Mouse (Mus musculus): Measurements from ENCODE around the gene Rab11fip5.

Gene Rab11fip5

DNA sequence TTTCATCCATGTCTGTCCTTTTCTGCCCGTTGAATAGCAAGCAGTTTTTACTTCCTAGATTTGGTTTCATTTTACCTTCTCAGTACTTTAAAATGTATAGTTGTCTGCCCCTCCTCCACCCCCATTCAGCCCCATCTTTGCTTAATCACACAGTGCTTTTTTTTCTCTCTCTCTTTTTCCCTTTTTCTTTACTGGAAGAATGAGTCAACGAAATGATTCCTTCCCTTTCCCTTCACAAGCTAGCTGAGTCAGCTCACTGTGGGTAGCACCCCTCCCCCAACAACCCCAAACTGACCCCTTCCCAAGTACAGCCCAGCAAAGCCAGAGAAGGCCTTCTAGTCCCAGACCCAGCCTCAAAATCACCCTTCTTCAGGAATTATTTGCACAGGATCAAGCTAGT lies 49.3 kb downstream of the Rab11fip5 start:
- peak; percentile 43 for DNase-seq (ENCODE audit: extremely low read depth, insufficient read length, low spot score)

DNA sequence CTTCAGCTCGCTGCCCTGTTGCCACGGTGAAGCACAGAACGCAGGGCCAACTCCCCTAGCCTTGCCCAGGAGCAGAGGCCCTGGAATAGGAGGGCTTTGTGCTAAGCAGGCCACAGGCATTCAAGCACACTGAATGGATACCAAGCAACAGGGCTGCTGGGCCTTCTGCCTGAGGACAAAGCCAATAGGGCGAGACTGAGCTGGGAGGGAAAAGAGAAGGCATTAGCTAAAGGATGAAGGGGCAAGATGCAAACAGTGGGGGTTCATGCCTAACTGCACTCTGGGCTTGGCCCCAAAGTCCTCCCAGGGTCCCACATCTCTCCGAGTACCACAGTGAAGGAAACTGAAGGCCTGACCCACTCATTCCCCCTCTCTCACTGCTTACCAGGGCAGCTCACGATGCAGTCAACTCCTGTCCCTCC lies 54.0 kb downstream of the Rab11fip5 start:
- no peak for DNase-seq (ENCODE audit: extremely low read depth, insufficient read length, low spot score)

DNA sequence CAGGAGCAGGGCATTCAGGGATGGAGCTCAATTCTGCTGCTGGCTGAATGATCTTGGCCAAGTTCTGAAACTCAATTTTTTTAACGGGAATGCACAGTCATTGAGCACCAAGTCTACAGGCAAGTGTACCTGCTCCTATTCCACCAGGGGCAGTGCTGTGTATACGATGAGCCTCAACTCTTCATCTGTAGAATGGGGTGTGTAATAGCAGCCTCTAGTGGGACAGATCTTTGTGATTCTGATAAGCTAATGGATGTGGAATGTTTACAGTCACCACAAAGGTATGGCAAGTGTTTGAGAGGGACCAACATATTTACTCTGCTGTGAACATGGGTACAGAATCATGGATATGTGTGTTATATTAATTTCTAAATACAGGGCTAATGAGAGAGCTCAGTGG lies 58.2 kb downstream of the Rab11fip5 start:
- DNase-seq (ENCODE audit: extremely low read depth, insufficient read length, low spot score), result no peak

GRCm38 (mm10) chr6:85314064-85314798 lies 60.2 kb downstream of the Rab11fip5 start:
- no peak for DNase-seq (ENCODE audit: extremely low read depth, insufficient read length, low spot score)

- DNase-seq (ENCODE audit: extremely low read depth, insufficient read length, low spot score), result no peak
Observed at GRCm38 (mm10) chr6:85307894-85308293, 66.5 kb downstream of the Rab11fip5 start.

GRCm38 (mm10) chr6:85306375-85306774 lies 68.1 kb downstream of the Rab11fip5 start:
- DNase-seq (ENCODE audit: extremely low read depth, insufficient read length, low spot score), result no peak

GRCm38 (mm10) chr6:85305826-85306225 lies 68.6 kb downstream of the Rab11fip5 start:
- DNase-seq (ENCODE audit: extremely low read depth, insufficient read length, low spot score), result no peak

- no peak for DNase-seq (ENCODE audit: extremely low read depth, insufficient read length, low spot score)
Observed at GRCm38 (mm10) chr6:85304966-85305365, 69.5 kb downstream of the Rab11fip5 start.

GRCm38 (mm10) chr6:85302326-85303055 lies 71.9 kb downstream of the Rab11fip5 start:
- peak; percentile 68 for DNase-seq (ENCODE audit: extremely low read depth, insufficient read length, low spot score)

- peak; percentile 81 for DNase-seq (ENCODE audit: extremely low read depth, insufficient read length, low spot score)
Observed at GRCm38 (mm10) chr6:85295384-85296167, 78.9 kb downstream of the Rab11fip5 start.

- DNase-seq (ENCODE audit: extremely low read depth, insufficient read length, low spot score), result no peak
Observed at GRCm38 (mm10) chr6:85294004-85294379, 80.4 kb downstream of the Rab11fip5 start.

DNA sequence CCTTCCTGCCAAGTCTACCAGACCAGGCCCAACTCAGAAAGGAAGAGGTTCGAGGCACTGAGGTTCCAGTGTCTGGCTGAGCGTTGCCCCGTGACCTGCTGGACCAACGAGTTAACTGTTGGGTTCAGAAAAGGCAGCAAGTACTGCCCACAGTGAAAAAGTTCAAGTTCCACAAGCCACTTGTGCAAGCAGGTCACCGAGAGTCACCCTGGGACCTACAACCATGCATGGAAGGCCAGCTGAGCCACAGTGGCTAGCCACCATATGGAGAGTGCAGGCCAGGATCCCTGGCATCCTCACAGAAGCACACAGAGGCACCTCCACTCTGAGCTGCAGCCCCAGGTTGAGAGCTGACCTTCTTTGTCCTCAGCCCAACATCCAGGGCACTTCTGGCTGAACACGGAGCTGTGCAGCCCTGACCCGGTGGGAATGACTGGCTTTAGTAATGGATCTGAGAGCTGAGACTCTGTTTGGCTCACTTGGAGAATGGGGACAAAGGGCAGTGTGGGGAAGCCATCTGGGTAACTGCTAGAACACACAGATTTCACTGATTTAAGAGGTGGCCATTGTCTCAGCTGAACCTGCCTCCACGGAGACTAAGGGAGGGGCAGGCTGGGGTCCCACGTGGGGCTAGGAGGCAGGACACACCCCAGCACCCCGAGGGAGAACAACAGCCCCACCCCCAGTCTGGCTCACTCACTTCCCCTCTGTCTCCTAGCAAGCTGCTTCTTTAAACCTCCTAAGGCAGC lies 81.0 kb downstream of the Rab11fip5 start:
- no peak for DNase-seq (ENCODE audit: extremely low read depth, insufficient read length, low spot score)

DNA sequence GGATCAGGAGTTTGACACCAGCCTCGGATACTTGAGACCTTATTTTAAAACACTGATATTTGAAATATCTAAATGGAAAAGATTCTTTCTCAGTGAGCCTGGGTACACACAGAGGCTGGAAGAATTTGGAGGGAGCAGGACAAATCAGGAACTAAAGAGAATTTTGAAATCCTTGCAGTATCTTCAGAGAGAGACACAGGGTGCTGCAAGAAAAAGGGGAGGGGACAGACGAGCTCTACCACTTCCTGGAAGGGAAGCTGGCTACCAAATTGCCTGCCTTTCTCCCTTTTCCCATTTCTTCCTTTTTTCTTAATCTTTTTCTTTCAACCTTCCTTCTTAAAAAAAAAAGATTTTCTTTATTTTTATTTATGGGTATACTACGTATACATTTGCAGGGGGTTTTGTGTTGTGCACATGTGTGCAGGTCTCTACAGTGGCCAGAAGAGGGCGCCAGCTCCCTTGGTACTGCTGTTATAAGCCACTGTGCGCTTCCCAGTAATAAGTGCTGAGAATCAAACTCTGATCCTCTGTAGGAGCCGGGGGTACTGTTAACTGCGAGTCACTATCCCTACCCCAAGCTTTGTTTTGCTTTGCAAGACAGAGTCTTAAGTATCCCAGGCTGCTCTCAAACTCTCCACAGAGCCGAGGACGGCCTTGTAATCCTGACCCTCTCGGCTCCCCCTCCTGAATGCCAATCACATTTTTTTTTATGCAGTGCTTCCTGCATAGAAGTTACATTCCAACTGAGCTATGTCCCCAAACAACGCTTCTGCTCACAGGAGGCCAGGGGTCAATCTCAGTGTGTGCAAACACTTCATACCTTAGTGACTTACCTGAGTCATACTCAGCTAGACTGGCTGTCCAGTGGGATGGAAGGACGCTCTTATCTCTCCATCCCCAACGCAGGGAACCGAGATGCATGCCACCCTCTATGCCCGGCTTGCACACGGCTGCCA lies 83.3 kb downstream of the Rab11fip5 start:
- DNase-seq (ENCODE audit: extremely low read depth, insufficient read length, low spot score), result no peak

GRCm38 (mm10) chr6:85288193-85288857 lies 86.1 kb downstream of the Rab11fip5 start:
- no peak for DNase-seq (ENCODE audit: extremely low read depth, insufficient read length, low spot score)

DNA sequence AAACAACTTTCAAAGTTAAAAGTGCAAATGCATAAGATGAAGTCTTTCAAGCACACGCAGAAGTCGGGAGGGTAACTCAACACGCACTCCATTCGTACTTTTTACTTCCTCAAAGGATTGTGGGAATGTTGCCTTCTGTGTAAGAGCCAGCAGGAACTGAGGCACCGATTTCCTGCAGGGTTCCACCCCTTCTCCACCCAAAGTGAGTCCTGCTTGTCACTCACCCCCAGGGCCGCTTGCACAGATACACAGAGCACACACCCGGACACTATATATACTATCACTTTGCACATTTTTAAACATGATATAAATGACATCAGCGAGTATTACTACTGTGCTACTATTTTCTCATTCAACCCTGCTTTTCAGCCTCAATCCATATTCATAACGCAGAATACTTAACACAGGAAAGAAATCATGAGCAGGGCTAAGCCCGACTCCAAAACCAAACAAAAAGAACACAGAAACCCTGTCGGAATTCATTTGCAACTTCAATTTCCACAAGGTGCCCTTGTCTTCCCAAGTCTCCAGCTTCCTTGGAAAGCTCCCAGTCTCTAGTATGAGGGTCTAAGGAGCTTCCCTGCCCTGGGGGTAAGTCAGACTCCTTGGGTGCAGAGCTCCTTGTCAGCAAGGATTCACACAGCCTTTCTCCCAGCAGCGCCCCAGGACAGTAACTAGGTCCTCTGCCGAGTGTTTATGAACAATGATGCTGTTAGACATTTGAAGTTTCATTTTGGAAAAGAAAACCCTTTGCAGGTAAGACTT lies 88.0 kb downstream of the Rab11fip5 start:
- no peak for DNase-seq (ENCODE audit: extremely low read depth, insufficient read length, low spot score)

Measured in 3134 (cell line).